Mouse (Mus musculus): ENCODE measurements at regions not wholly inside any gene's neighbourhood (a gene's known extent, or its start where the extent isn't known, plus 50 kb on each side); places are given as distances from the start of the nearest gene placed in this dataset.

DNA sequence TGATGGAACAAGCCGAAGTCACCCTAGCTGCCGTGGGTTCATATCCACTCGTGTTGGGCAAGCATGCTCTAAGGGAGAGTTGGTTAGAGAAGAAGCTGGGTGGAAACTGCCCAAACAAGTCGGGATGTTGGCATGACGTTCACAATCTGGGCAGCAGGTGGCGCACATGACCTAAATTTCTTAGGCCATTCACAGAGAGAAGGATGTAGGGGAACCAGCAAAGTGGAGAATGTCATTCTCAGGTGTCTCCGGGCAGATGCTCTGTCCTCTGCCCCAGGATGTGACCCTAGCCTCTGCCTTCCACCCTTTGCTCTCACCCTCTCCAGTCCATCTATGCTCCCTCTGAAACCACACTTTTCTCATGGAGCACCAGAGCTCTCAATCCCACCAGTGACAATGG is 63.7 kb upstream of the Arntl start:
- ChIA-PET POLR2A (interaction anchor here (0.6 to 8.9 kb wide), 28 partner anchors 19 to 461 kb away, joined by 3 to 67 read pairs (median 4); partner anchors contain the start of genes Btbd10 (in 1 of the 4) and Rassf10 (in 1 of the 4)), CTCF (interaction anchor here (0.6 to 8.5 kb wide), 41 partner anchors 9 to 1363 kb away, joined by 3 to 77 read pairs (median 4); partner anchors contain the start of gene Btbd10 (in 1 of the 4))

DNA sequence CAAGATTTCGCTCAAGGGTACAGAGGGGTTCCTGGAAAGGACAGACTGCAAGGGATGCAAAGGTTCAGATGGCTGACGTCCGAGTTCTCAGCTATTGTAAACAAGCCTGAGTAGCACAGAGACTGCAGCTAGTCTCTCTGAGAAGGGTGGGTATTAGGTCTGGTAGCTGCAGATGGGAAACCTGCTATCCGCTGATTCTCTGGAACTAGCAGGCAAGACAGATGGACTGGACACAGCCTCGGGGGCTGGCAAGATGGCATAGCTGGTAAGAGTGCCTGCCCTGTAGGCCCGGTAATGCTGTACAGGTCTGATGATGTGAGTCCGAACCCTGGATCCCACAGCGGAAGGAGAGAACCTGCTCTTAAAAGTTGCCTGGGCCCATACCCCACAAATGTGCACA is 62.2 kb upstream of the Arntl start:
- CTCF ChIA-PET, result interaction anchor here (0.6 to 8.5 kb wide), 16 partner anchors 13 to 478 kb away, joined by 3 to 77 read pairs (median 4); no protein-coding TSS in a partner anchor

DNA sequence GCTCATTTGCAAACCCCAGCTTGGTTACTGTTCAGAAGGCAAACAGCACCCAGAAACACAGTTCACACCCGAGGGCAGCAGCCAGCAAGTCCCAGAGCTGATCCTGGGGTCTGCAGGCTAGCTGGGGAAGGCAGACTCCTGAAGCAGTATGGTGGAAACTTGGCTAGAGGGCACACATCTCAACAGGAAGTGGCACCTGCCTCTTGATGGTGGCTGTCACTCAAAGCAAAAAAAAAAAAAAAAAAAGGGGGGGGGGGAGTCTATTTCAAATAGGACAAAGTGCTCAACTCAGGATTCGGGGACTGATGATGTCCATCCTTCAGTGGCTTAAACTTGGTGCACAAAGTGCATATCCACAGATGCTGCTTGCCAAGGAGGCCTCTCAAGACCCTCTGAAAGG is 61.2 kb upstream of the Arntl start:
- ChIA-PET POLR2A (interaction anchor here in 3 of 4 experiments (0.5 to 8.9 kb wide), 17 partner anchors 13 to 224 kb away, joined by 3 to 67 read pairs (median 5); partner anchors contain the start of gene Btbd10 (in 1 of the 3)), CTCF (interaction anchor here in 2 of 4 experiments (0.6 to 8.5 kb wide), 6 partner anchors 21 to 123 kb away, joined by 3 to 77 read pairs (median 4); no protein-coding TSS in a partner anchor)

More for the DNA sequence above, 62.2 kb upstream of the Arntl start:
- POLR2A ChIA-PET, result interaction anchor here in 3 of 4 experiments (0.6 to 8.9 kb wide), 11 partner anchors 93 to 777 kb away, joined by 3 to 67 read pairs (median 11); partner anchors contain the start of gene Btbd10 (in 1 of the 3)

DNA sequence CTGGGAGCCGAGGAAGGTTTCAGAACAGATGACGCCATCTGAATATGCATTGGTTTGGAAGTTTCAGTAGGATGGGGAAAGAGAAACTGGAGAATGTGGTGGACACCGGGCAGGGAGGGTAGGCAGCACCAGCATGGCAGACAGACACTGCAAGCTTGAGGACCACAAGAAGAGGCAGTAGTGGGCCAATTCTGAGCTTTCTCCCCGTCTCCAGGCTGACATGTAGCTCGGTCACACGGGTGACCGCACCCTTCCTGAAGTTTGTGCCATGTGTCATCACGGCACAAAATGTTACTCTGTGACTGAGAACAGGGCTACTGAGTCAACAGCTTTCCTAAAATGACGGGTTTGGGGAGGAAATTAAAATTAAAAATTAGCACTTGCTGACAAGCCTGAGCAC is 60.7 kb upstream of the Arntl start:
- ChIA-PET CTCF (interaction anchor here in 3 of 4 experiments (0.8 to 8.5 kb wide), 4 partner anchors 92 to 112 kb away, joined by 4 to 77 read pairs (median 6); no protein-coding TSS in a partner anchor), POLR2A (interaction anchor here in 3 of 4 experiments (0.5 to 8.9 kb wide), 16 partner anchors 13 to 224 kb away, joined by 3 to 67 read pairs (median 5); partner anchors contain the start of gene Btbd10 (in 1 of the 3))

DNA sequence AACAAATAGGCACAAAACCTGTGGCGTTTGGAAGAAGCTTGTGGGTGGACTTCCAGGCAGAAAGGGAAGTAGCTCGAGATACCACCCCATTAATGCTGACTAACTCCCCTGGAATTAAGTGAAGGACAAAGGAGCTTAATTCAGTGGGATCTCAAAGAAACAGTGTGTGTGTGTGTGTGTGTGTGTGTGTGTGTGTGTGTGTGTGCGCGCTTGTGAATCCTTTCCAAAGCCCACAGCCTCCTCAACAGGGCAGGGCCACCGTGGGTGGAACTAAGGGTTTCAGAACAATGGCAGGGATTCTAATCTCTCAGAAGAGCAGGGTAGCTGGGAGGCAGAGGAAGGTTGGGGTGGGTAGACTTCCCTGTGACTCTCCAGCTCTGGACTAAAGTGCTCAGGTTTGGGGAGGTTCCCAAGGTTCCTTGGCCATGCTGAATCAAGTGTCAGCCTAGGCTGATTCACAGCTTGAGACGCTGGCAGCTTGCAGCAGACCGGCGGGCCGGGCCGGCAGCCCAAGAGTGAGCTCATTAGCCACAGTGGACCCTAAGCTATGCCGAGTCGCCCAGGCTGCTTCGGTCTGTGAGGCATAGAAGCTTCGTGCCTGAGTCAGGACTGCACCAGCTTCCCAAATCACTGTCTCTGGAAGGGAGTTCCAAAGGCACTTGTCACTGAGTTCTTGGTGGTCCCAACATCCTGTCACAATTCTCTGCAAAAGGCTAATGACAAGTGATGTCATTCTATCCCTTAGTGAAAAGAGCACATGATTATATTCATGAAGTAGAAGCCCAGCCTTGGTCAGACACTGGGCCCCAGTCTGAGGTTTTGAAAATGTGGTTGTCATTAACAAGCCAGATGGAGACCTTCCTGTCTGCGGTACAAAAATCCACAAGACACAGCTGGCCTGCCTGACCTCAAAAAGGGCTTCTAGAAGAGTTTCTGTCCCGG is 59.6 kb upstream of the Arntl start:
- ChIA-PET POLR2A (interaction anchor here in 3 of 4 experiments (0.5 to 8.9 kb wide), 31 partner anchors 8 to 222 kb away, joined by 3 to 67 read pairs (median 4); partner anchors contain the start of genes Btbd10 (in 2 of the 3) and Arntl (in 1 of the 3)), CTCF (interaction anchor here (0.5 to 8.5 kb wide), 16 partner anchors 19 to 501 kb away, joined by 3 to 77 read pairs (median 4); no protein-coding TSS in a partner anchor)

DNA sequence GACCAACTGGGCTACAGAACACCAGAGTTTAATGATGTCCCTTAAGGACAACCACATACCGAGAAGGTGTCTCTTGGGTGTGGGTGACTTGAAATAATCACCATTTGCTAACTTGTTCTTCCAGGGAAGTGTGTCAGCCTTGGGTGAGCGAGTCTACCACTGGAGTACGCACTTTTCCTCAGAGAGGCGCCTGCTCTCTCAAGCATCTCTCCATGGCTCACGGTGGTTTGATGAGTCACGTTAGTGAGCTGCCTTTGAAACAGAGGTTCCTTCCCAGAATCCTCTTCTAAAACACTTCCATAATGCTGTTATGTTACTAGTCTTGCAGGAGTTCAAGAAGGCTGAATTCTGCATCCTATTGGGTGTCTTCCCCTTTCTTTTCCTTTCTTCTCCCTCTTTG is 58.6 kb upstream of the Arntl start:
- CTCF ChIA-PET, result interaction anchor here in 2 of 4 experiments (0.9 to 8.5 kb wide), 2 partner anchors 19 to 103 kb away, joined by 3 to 77 read pairs; no protein-coding TSS in a partner anchor
- POLR2A ChIA-PET, result interaction anchor here in 3 of 4 experiments (1.5 to 8.9 kb wide), 10 partner anchors 10 to 221 kb away, joined by 4 to 67 read pairs (median 10); partner anchors contain the start of genes Arntl (in 1 of the 3) and Btbd10 (in 1 of the 3)

DNA sequence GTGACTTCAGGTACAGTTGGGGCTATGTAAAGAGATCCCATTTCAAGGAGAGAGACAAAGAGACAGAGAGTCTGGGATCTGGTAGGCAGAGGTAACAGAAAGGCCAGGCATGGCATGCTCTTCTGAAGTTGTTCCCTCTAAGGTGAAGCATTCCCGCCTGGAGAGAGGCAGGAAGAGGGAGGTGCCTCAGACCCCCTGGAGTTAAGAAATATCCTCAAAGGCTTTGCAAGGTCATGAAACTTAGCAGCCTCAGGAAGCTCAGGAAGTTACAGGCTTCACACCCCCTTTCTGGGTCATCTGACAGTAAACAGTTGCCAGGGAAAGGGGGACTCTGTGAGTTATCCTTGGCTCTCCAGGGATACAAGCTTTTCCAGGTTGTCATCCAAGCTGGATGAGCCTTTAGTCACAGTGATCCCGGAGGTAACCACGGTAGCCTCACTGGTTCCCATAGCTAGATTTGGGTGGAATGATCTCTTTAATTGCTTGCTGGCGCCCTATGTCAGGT is 57.2 kb upstream of the Arntl start:
- ChIA-PET CTCF (interaction anchor here in 2 of 4 experiments (0.8 to 1.1 kb wide), 2 partner anchors 18 to 101 kb away, joined by 4 read pairs; no protein-coding TSS in a partner anchor), POLR2A (interaction anchor here in 2 of 4 experiments (0.7 to 2.9 kb wide), 17 partner anchors 8 to 232 kb away, joined by 3 to 11 read pairs (median 4); partner anchors contain the start of gene Btbd10 (in 2 of the 2))

DNA sequence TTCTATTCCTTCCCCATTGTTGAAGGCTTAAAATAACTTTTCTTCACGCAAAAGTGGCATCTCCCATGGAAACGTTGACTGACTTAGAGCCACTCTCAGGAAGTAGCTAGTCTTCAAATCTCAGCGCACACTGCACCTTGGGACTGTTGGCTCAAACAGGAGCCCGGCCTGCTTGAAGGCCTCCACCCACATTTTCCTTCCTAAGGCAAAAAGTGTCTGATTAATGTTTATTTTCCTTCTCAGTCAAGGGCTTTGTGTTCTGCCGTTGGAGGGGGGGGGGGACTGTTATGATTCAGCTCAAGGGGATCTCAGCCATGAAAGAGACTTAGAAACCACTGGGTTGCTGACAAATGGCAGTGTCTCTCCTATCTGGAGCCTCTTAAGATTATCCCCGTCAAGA is 56.5 kb upstream of the Arntl start:
- ChIA-PET POLR2A (interaction anchor here in 2 of 4 experiments (0.7 to 2.9 kb wide), 19 partner anchors 9 to 233 kb away, joined by 3 to 11 read pairs (median 4); partner anchors contain the start of gene Btbd10 (in 2 of the 2)), CTCF (interaction anchor here in 1 of 4 experiments (1.1 kb wide), 1 partner anchor 17 kb away, joined by 4 read pairs; no protein-coding TSS in a partner anchor)

DNA sequence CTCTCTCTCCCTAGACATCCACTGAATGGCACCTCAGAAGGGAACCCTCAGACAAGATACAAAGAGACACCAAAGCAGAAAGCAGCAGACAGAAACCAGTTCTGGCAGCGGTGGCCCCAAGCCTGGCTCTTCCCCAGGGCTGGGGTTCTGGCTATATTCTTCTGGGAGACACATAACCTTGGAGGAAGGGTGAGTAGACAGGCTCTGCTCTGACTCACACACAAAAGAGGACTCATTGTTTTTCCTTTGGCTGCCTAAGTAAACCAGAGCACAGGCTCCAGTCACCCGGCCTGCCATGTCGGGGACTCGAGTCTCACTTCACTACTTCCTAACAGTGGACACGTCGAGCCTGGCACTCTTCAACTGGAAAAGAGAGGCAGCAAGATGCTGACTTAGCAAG is 55.8 kb upstream of the Arntl start:
- ChIA-PET POLR2A (interaction anchor here in 2 of 4 experiments (0.7 to 2.9 kb wide), 3 partner anchors 74 to 218 kb away, joined by 4 to 11 read pairs (median 4); partner anchors contain the start of gene Btbd10 (in 1 of the 2)), CTCF (interaction anchor here in 1 of 4 experiments (0.6 kb wide), 1 partner anchor 52 kb away, joined by 3 read pairs; no protein-coding TSS in a partner anchor)

DNA sequence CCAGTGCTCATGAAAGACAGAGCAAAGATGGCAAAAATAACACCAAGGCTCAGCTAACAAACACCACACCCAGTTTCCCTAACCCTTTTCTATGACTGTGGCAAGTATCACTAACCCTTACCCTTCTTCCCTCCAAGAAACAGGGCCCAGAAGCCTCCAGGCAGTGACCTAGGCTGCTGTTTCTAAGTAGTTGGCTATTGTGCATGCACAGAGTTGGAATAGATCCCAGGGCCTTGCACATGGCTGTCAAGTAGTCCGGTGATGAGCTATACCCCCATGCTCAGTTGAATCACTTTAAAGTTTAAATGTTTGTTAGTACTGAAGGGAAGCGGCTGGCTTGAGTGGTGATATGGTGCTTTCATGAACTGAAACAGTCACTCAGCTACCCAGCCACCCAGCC is 53.9 kb upstream of the Arntl start:
- CTCF ChIA-PET, result interaction anchor here in 3 of 4 experiments (1.0 to 2.0 kb wide), 4 partner anchors 11 to 22 kb away, joined by 3 to 5 read pairs (median 3); no protein-coding TSS in a partner anchor
- POLR2A ChIA-PET, result interaction anchor here (0.6 to 1.4 kb wide), 8 partner anchors 25 to 1001 kb away, joined by 3 to 8 read pairs (median 3); no protein-coding TSS in a partner anchor

DNA sequence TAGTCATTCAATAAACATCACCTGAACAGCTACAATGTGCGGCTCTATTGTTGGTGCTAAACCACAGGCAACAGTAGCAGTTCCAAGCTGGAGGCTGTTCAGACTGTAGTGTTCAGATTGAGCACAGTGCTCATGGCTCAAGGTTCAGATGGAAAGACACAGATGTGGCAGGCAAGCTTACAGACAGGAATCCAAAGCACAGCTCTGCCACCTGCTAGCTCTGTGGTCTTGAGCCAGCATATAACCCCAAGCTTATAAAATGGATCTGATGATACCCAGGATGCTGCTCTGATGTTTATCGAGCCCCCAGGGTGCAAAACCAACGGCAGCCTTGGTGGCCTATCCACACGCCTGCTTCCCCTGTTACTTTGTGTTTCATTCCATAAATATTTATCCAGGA is 53.2 kb upstream of the Arntl start:
- ChIA-PET CTCF (interaction anchor here in 2 of 4 experiments (0.6 to 2.0 kb wide), 4 partner anchors 11 to 22 kb away, joined by 3 to 5 read pairs (median 4); no protein-coding TSS in a partner anchor), POLR2A (interaction anchor here in 3 of 4 experiments (0.7 to 1.4 kb wide), 6 partner anchors 24 to 114 kb away, joined by 3 to 8 read pairs (median 3); no protein-coding TSS in a partner anchor)

DNA sequence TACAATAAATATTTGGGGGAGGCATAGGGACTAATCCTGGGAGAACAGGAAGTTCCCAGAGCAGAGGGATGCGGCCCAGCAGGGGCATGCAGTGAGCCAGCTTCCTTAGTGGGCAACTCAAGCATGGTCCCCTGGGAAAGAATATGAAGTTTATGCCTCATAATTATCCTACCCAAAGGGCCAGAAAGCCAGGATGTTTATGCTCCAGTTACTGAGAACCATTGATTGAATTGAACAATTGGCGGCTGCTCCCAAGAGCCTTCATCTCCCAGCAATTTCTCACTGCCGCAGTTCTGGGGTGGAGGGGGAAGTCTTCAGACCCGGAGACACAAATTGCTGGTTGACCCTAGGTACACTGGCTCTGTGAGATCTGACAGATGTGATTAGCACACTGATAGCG is 50.9 kb upstream of the Arntl start:
- CTCF ChIA-PET, result interaction anchor here in 2 of 4 experiments (0.7 to 0.9 kb wide), 2 partner anchors 13 to 95 kb away, joined by 3 read pairs; no protein-coding TSS in a partner anchor
- POLR2A ChIA-PET, result interaction anchor here in 1 of 4 experiments (0.7 kb wide), 1 partner anchor 9 kb away, joined by 3 read pairs; no protein-coding TSS in a partner anchor

DNA sequence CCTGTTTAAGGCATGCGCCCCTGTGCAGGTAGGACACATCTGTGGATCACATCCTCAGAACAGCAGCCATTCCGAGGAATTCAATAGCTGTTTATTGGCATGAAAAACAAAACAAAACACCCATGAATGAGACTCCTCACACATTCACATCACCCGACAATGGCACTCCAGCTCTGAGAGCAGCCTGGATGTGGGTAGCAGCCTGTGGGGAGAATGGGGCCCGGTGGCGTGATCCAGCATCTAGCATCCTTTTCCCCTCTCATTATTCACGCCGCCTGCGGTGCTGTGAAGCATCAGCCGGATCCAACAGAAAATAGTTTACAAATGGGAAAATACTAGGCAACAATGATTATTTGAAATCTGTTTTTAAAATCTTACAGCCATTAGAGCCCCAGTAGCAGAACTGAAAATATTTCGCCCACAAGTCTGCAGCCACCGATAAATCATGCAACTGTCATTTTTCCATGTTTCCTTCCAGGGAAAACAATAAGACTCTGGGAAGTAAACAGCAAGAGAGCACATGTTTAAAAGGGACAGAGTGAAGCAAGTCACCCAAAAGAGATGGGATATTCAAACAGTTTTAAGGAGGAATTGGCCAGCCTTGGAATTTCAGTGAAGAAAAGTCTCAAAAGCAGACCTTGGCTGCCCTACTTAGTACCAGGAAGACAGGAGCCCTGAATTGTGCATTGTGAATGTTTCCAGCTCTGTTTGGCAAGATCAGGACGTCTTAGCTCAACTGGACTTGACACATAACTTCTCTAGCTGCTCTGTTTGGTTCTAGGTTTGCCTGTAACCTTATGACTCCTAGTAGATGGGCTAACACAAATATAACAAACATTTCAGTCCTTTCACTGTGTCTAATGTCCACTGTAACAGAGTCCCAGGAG is 50.2 kb upstream of the Arntl start:
- CTCF ChIA-PET, result interaction anchor here in 2 of 4 experiments (0.6 to 0.9 kb wide), 4 partner anchors 14 to 94 kb away, joined by 3 read pairs; no protein-coding TSS in a partner anchor
- POLR2A ChIA-PET, result no interaction called here

Data from embryonic stem cell, embryonic (primary cell).